Mouse (Mus musculus) forebrain, embryonic 15.5 days (tissue): Measurements from ENCODE around the gene Clspn. TPM values are rescaled to one million over a fixed set of nuclear protein-coding genes. Genes with fewer than 3 reads are reported as not detected.
A peak's percentile ranks its signal among the peaks of the same experiment; 100 is the strongest.

Source experiments
- ATAC-seq: fragments of 200-750 bp; cut with Nextera tagmentation; replicated peaks from 2 replicates; pipeline ENCODE4 v1.8.0; 2017; ENCODE audit warnings: mild to moderate bottlenecking, moderate TSS enrichment, moderate library complexity
- H3K27ac ChIP-seq: fragments of 300-500 bp; sonication (generic); replicated peaks from 2 replicates; pipeline ENCODE4 v1.5.1; 2015; ENCODE audit warnings: mild to moderate bottlenecking, inconsistent platforms
- H3K27me3 ChIP-seq: fragments of 300-500 bp; sonication (generic); 2 replicates; pipeline ENCODE4 v1.6.1; 2015; ENCODE audit warnings: inconsistent platforms
- H3K36me3 ChIP-seq: fragments of 300-500 bp; sonication (generic); 2 replicates; pipeline ENCODE4 v1.6.1; 2015; ENCODE audit warnings: mild to moderate bottlenecking, inconsistent platforms
- H3K4me1 ChIP-seq: fragments of 300-500 bp; sonication (generic); 2 replicates; pipeline ENCODE4 v1.6.1; 2015; ENCODE audit warnings: inconsistent platforms
- H3K4me2 ChIP-seq: fragments of 300-500 bp; sonication (generic); replicated peaks from 2 replicates; pipeline ENCODE4 v1.6.1; 2015; ENCODE audit warnings: mild to moderate bottlenecking, inconsistent platforms
- H3K4me3 ChIP-seq: fragments of 300-500 bp; sonication (generic); 2 replicates; pipeline ENCODE4 v1.5.1; 2015; ENCODE audit warnings: mild to moderate bottlenecking, inconsistent platforms
- H3K9ac ChIP-seq: fragments of 300-500 bp; sonication (generic); replicated peaks from 2 replicates; pipeline ENCODE4 v1.6.1; 2015; ENCODE audit warnings: mild to moderate bottlenecking, inconsistent platforms
- H3K9me3 ChIP-seq: fragments of 300-500 bp; sonication (generic); 2 replicates; pipeline ENCODE4 v1.6.1; 2016; ENCODE audit warnings: inconsistent platforms
- WGBS: fragments of 180-500 bp; shearing (Covaris S2); methylation state at CpG from one replicate; pipeline ENCODE4 v1.1.7; 2015; ENCODE audit warnings: mixed read lengths; 5-methylcytosine and 5-hydroxymethylcytosine counted together
- polyA plus RNA-seq: library from polyadenylated mRNA; unstranded; fragments of >200 nt; fragmentation: Nextera tagmentation; extraction: Ambion mirVana; gene quantifications from 2 replicates; pipeline ENCODE4 v1.2.1, GENCODE M21; 2015

The Clspn gene
- polyA plus RNA-seq, 1 experiment from 2014 or later = 19.3 TPM

GRCm38 (mm10) chr4:126576281-126576680 is 19.5 kb downstream of the Clspn start:
- Histone ChIP-seq H3K27me3 (no peaks in the 10 kb centered on the region), H3K36me3 (peaks cover 41% of the 10 kb centered on the region), H3K9me3 (no peaks in the 10 kb centered on the region), H3K4me2 (no peak overlapping the region), H3K27ac (no peak overlapping the region), H3K4me3 (no peak overlapping the region), H3K4me1 (no peaks in the 10 kb centered on the region), H3K9ac (no peak overlapping the region)
- no peak for ATAC-seq
- WGBS = 94% methylated on average over 5 of the region's 5 CpGs

DNA sequence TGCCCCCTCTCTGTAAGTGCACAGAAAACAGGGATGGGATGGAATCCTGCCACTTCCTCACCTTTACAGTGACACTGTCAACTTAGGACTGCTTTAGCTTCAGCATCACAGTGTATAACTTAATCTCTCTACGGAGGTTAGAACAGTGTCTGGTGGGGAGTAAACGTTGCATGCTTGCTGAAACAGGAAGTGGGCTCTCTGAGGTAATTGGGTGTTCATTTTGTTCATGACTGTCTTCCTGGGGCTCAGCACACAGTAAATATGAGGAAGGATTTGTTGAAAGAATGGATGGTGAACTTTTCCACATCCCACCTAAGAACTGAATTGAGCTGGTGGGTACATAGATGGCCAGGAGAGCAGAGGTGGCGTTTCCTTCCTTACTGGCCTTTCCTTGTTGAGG is 21.2 kb downstream of the Clspn start:
- no peak for ATAC-seq
- Histone ChIP-seq H3K9ac (no peak overlapping the region), H3K27ac (no peak overlapping the region), H3K4me2 (no peak overlapping the region), H3K4me1 (no peaks in the 10 kb centered on the region), H3K9me3 (no peaks in the 10 kb centered on the region), H3K27me3 (no peaks in the 10 kb centered on the region), H3K36me3 (peaks cover 34% of the 10 kb centered on the region), H3K4me3 (no peak overlapping the region)
- WGBS = 97% methylated on average over 3 of the region's 3 CpGs

DNA sequence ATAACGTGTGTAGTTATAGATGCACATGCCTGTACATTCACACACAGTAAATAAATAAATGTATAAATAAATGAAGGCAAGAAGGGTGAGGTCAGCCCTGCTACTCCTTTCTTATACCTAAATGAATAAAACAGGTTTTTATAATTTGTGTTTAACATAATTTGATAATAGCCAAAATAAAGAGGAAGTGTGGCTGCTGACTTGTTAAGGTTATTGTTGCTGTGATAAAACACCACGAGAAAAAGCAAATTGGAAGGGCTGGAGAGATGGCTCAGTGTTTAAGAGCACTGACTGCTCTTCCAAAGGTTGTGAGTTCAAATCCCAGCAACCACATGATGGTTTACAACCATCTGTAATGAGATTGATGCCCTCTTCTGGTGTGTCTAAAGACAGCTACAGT is 22.3 kb downstream of the Clspn start:
- H3K4me2 ChIP-seq = no peak overlapping the region
- no peaks in the 10 kb centered on the region for H3K9me3 ChIP-seq
- H3K27ac ChIP-seq = no peak overlapping the region
- ATAC-seq = no peak
- WGBS = 87% methylated on average over 2 of the region's 2 CpGs
- no peak overlapping the region for H3K4me3 ChIP-seq
- no peak overlapping the region for H3K9ac ChIP-seq
- no peaks in the 10 kb centered on the region for H3K4me1 ChIP-seq
- H3K27me3 ChIP-seq = no peaks in the 10 kb centered on the region
- peaks cover 25% of the 10 kb centered on the region for H3K36me3 ChIP-seq

DNA sequence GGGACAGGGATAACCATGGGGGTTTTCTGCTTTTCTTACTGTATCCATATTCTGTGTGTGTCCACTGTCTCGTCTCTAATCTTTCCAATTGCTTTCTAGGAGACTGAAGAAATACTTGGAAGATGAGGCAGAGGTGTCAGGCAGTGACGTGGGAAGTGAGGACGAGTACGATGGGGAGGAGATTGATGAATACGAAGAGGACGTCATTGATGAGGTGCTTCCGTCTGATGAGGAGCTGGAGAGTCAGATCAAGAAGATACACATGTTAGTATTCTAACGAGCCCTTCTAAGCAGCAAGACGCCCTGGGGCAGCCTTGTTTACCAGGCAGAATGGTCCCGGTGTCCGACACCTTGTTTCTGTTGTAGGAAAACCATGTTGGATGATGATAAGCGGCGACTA is 29.0 kb downstream of the Clspn start:
- Histone ChIP-seq H3K36me3 (peaks cover 19% of the 10 kb centered on the region), H3K27me3 (no peaks in the 10 kb centered on the region), H3K27ac (no peak overlapping the region), H3K9ac (no peak overlapping the region), H3K4me3 (no peak overlapping the region), H3K9me3 (no peaks in the 10 kb centered on the region), H3K4me1 (no peaks in the 10 kb centered on the region), H3K4me2 (no peak overlapping the region)
- WGBS = 95% methylated on average over 13 of the region's 13 CpGs
- ATAC-seq = no peak

DNA sequence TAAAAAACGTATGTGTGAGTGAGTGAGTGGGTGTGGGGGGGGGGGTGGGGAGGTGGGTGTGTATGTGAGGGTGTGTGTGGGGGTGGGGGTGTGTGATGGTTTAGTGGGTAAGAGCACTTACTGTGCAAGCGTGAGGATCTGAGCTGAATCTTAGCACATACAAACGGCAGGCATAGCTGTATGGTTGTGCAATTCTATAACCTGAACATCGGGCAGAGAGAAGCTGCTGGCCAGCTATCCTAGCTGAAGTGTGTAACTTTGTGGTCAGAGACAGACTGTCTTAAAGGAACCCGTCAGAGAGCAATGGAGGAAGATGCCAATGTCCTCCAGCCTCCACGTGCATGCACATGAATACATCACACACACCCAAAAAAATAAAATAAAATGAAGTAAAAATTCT is 35.3 kb downstream of the Clspn start:
- no peak overlapping the region for H3K4me3 ChIP-seq
- H3K9ac ChIP-seq = no peak overlapping the region
- H3K36me3 ChIP-seq = peaks cover 11% of the 10 kb centered on the region
- H3K4me1 ChIP-seq = no peaks in the 10 kb centered on the region
- H3K4me2 ChIP-seq = no peak overlapping the region
- no peaks in the 10 kb centered on the region for H3K9me3 ChIP-seq
- H3K27ac ChIP-seq = no peak overlapping the region
- WGBS = 85% methylated on average over 6 of the region's 6 CpGs
- no peaks in the 10 kb centered on the region for H3K27me3 ChIP-seq
- no peak for ATAC-seq

DNA sequence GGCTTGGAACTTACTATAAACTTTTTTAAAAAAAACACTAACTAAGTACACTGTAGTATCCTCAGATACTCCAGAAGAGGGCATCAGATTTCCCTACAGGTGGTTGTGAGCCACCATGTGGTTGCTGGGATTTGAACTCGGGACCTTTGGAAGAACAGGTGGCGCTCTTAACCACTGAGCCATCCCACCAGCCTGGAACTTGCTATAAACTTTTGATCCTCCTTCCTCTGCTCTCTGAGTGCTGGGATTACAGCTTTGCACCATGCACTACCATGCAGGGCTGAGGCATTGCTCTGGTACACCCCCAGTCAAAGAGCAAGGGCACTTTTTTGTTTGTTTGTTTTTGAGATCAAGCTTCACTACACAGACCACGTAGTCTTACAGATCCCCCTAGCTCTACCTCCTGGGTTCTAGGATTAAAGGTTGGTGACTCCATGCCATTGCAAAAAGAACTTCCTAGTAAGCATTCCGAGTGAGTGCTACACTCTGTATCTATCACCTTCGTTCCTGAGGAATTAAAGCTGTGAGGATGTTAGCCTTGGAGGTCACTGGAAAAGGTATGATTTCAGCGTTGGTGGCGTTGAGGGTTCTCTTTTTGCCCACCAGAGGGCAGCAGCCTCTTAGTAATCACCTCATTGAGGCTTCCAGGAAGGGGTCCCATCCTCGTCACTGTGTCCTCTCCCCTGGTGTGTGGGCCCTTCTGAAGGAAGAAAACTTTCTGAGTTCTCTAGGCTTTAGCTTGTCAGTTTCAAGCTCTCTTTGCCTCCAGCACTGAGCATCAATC is 43.4 kb downstream of the Clspn start:
- H3K9me3 ChIP-seq = no peaks in the 10 kb centered on the region
- WGBS = 33% methylated on average over 8 of the region's 8 CpGs
- H3K4me2 ChIP-seq = no peak overlapping the region
- ATAC-seq = 0 out of 2 replicates have a peak, but pooled peaks have one; percentile 27
- no peak overlapping the region for H3K4me3 ChIP-seq
- no peak overlapping the region for H3K27ac ChIP-seq
- peaks cover 13% of the 10 kb centered on the region; the same call in 1 of the 2 replicates for H3K27me3 ChIP-seq
- H3K36me3 ChIP-seq = no peaks in the 10 kb centered on the region
- no peak overlapping the region for H3K9ac ChIP-seq
- peaks cover 15% of the 10 kb centered on the region for H3K4me1 ChIP-seq

DNA sequence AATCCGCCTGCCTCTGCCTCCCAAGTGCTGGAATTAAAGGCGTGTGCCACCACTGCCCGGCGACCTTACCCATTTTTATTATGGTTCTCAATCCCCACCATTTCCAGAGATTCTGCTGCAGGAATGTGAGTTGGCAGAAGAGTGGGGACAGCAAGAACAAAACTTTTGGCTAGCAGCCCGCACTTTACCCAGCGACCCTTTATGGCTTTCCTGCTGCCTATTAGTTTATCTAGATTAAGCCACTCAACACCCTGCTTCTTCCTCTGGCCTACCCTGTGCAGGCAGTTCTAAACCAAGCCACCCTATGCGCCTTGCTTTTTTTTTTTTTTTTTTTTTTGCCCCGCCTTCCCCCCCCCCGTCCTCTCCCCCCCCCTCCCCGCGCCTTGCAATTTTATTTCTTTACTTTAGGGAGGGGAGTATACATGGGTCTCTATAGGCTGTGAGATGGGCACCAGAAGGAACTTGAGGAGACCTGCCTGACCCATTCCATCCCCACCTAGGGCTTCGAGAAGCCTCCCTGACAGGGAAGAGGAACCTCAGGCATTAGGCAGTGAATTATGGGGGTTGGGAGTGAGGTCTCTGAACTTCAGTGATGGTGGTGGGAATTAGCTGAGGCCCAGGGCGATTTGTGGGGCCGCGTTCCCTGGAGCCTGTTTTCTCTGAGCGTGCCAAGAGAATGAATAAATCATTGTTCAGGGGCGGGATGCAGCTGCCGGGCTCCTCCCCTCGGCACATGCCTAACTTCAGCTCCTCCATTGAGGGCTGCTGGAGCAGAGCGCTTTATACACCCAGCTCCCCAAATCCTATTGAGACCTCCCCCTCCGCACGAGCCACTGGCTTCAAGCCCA is 45.1 kb downstream of the Clspn start:
- Histone ChIP-seq H3K4me1 (peaks cover 15% of the 10 kb centered on the region), H3K9me3 (no peaks in the 10 kb centered on the region), H3K4me2 (peak overlapping the region; percentile 44), H3K36me3 (no peaks in the 10 kb centered on the region), H3K27ac (peak overlapping the region; percentile 47; the same call in 1 of the 2 replicates), H3K27me3 (peaks cover 22% of the 10 kb centered on the region; the same call in 1 of the 2 replicates), H3K4me3 (peak overlapping the region; percentile 26), H3K9ac (peak overlapping the region; percentile 28; the same call in 1 of the 2 replicates)
- ATAC-seq = peak; percentile 94
- 17% methylated on average over 22 of the region's 22 CpGs for whole genome bisulfite sequencing

DNA sequence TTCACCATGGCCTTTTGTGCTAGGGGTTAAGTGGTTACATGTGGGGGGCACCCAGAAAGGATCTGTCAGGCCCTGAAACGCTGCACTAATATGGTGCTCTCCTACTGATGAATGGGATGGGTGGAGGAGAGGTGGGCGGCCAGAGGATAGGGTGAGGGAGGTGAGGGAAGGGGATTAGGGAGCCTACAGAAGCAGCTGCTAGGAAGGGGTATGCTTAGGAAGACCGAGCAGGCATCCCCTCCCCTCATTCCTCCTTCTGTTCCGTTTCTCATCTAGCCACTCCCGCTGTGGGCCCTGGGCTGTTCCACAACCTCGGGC is 45.7 kb downstream of the Clspn start:
- no peaks in the 10 kb centered on the region for H3K36me3 ChIP-seq
- peaks cover 26% of the 10 kb centered on the region; the same call in 1 of the 2 replicates for H3K27me3 ChIP-seq
- peak overlapping the region; percentile 26 for H3K4me3 ChIP-seq
- ATAC-seq = peak; percentile 77
- no peaks in the 10 kb centered on the region for H3K9me3 ChIP-seq
- peak overlapping the region; percentile 44 for H3K4me2 ChIP-seq
- peak overlapping the region; percentile 28; the same call in 1 of the 2 replicates for H3K9ac ChIP-seq
- peak overlapping the region; percentile 39; the same call in 1 of the 2 replicates for H3K27ac ChIP-seq
- 0% methylated on average over 6 of the region's 6 CpGs for WGBS
- peaks cover 15% of the 10 kb centered on the region for H3K4me1 ChIP-seq

DNA sequence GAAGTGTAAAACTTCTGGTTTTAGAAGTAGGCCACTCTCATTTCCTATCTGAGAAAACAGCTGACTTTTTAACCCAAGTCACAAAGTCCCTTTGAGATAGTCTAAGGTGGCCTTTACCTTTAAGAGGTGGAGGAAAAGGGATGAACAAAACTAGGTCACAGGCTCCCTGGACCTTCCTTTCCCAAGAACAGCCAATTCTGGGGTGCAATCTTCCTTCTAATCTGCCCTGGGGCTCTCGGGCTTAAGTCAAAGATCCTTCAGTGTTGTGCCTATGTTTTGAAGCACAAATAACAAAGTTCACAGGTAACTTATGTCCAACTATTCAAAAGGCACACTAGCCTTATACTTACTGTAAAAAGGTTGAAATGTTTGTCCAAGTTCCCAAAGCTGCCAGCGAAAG is 47.4 kb downstream of the Clspn start:
- peaks cover 23% of the 10 kb centered on the region; the same call in 1 of the 2 replicates for H3K27me3 ChIP-seq
- no peak overlapping the region for H3K4me2 ChIP-seq
- no peak overlapping the region for H3K9ac ChIP-seq
- H3K9me3 ChIP-seq = no peaks in the 10 kb centered on the region
- ATAC-seq = no peak
- H3K27ac ChIP-seq = no peak overlapping the region
- 89% methylated on average over 2 of the region's 2 CpGs for WGBS
- H3K4me1 ChIP-seq = peaks cover 15% of the 10 kb centered on the region
- no peaks in the 10 kb centered on the region for H3K36me3 ChIP-seq
- no peak overlapping the region for H3K4me3 ChIP-seq

DNA sequence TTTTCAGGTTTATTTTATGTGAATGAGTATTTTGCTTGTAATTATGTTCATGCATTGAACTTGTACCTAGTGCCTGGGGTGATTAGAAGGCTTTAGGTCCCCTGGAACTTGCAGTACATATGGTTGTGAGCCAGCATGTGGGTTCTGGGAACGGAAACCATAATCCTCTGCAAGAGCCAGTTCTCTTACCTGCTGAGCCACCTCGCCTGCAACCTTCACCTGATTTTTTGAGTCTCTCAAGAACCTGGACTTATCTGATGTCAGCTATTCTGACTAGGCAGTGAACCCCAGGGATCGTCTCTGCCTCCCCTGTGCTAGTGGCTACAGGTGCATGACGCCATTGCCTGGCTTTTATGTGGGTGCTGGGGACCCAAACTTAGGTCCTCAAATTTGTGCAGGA is 49.0 kb downstream of the Clspn start:
- peaks cover 21% of the 10 kb centered on the region; the same call in 1 of the 2 replicates for H3K27me3 ChIP-seq
- H3K4me1 ChIP-seq = peaks cover 20% of the 10 kb centered on the region
- no peaks in the 10 kb centered on the region for H3K36me3 ChIP-seq
- H3K9ac ChIP-seq = no peak overlapping the region
- no peaks in the 10 kb centered on the region for H3K9me3 ChIP-seq
- H3K4me3 ChIP-seq = no peak overlapping the region
- WGBS = 85% methylated on average over 4 of the region's 4 CpGs
- H3K4me2 ChIP-seq = no peak overlapping the region
- no peak for ATAC-seq
- H3K27ac ChIP-seq = no peak overlapping the region

DNA sequence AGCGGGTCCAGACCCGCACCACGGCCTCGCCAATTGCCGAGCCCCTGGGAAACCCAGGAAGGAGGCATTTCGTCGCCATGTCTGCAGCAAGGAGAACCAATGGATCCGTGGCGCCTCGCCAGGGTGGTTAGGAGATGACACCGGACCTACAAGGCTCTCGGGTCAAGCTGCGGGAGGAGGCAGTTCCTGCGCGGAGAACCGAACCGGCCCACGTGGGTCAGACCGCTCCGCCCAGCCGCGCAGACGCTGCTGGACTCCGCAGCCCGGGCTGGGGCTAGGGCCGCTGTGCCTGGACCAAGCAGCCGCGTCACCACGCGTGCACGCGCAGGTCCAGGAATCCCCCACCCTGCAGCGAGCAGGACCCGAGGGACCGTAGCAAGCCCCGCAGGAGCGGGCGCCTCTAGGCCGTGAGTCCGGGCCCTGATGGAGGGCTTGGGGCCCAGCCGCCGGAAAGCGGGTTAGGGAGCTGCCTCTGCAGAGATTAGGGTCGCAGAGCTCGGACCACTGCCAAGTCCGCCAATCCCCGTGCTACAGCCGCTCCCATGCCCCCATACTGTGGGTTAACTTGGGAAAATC is 53.0 kb downstream of the Clspn start, which contains the start of gene 5730409E04Rik:
TSS of gene 5730409E04Rik (plus strand) at position 213 of the 576 bp plus-strand sequence.
- peak within 1 kb of the TSS; percentile 69 for H3K9ac ChIP-seq
- ATAC-seq = peak; percentile 83
- peak within 1 kb of the TSS; percentile 93 for H3K4me2 ChIP-seq
- H3K9me3 ChIP-seq = no peaks in the 10 kb centered on the region
- H3K27me3 ChIP-seq = peaks cover 15% of the 10 kb centered on the region; the same call in 1 of the 2 replicates
- H3K4me3 ChIP-seq = peak within 1 kb of the TSS; percentile 62
- WGBS = under 1% methylated on average over 48 of the region's 48 CpGs
- H3K4me1 ChIP-seq = peaks cover 7% of the 10 kb centered on the region; the same call in 1 of the 2 replicates
- H3K36me3 ChIP-seq = no peaks in the 10 kb centered on the region
- H3K27ac ChIP-seq = peak within 1 kb of the TSS; percentile 35

GRCm38 (mm10) chr4:126611991-126612390 is 55.3 kb downstream of the Clspn start:
- H3K36me3 ChIP-seq = no peaks in the 10 kb centered on the region
- no peak overlapping the region for H3K4me2 ChIP-seq
- H3K9me3 ChIP-seq = no peaks in the 10 kb centered on the region
- no peak overlapping the region for H3K27ac ChIP-seq
- H3K9ac ChIP-seq = no peak overlapping the region
- peaks cover 7% of the 10 kb centered on the region; the same call in 1 of the 2 replicates for H3K4me1 ChIP-seq
- H3K27me3 ChIP-seq = peaks cover 3% of the 10 kb centered on the region; the same call in 1 of the 2 replicates
- no peak for ATAC-seq
- H3K4me3 ChIP-seq = no peak overlapping the region
- 89% methylated on average over 17 of the region's 17 CpGs for WGBS
